Mouse (Mus musculus): ENCODE measurements around the gene Ttc19. TPM values are rescaled to one million over a fixed set of nuclear protein-coding genes. Genes with fewer than 3 reads are reported as not detected.
"Not testable (repeated sequence)": the region's sequence is repeated elsewhere in the genome, so short reads cannot be mapped to it uniquely, and the experiment has no call there.

Ttc19 gene
- total RNA-seq, 2 experiments from 2014 or later: 37.5 to 38.2 TPM

DNA sequence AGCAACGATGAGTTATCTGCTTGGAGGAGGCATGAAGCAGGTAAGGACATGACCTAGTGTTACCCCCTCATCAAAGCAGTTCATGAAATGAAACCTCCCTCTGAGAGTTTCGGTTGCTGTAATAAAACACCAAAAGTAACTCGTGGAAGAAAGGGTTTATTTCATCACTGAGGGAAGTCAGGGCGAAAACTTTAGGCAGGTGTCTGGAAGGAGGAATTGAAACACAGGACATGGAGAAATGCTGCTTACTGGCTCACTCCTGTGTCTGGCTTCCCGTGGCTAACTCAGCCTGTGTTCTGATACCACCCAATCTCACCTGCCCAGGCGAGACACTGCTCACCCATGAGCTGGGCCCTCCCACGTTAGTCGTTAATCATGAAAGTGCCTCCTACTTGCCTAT lies 3.7 kb downstream of the Ttc19 start:
- DNase-seq: no peak

DNA sequence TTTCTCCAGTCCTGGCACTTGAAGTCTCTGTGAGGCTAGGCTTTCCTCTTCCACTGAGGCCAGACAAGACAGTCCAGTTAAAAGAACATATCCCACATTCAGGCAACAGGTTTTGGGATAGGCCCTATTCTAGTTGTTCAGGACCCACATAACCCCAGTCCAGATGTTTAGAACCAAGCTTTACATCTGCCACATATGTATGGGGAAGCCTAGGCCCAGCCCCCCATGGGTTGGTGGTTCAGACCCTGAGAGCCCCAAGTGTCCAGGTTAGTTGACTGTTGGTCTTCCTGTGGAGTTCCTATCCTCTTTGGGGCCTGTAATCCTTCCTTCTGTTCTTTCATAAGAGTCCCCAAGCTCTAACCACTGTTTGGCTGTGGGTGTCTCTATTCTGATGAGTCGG lies 6.4 kb downstream of the Ttc19 start:
- no peak for DNase-seq

DNA sequence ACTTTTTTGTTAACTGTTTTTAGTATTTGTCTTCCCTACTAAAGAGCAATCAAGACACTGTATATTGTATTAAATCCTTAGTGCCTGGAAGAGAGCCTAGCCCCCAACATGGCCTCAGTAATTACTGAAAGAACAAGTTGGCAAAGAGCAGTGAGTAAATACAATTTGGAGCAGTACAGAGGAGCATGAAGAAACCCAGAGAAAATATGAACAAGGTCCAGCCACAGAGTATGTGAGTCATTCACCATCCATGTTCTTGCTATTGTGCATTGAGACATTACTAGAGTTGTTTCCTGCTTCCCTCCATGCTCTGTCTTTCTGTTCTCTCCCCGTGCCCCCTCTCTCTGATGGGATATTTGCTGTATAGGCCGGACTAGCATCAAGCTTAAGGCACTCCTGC lies 12.8 kb downstream of the Ttc19 start:
- no peak for DNase-seq

DNA sequence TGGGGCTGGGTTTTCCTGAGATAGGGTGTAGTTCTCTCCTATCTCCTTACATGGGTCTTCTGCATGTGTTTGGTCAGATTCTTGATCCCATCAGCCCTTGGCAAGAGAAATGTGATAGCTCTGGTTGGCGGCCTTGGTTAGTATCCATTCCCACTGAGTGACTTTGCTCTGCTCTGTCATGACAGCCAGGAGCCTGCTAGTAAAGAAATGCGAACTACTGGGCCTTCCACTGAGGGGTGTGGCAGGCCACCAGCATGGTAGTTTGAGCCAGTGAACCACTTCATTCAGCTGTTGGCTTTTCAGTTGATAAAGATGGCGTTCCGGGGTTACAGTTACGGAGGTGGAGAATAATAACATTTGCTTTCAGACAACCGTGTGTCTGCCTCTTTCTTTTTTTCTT lies 17.6 kb downstream of the Ttc19 start:
- no peak for DNase-seq

DNA sequence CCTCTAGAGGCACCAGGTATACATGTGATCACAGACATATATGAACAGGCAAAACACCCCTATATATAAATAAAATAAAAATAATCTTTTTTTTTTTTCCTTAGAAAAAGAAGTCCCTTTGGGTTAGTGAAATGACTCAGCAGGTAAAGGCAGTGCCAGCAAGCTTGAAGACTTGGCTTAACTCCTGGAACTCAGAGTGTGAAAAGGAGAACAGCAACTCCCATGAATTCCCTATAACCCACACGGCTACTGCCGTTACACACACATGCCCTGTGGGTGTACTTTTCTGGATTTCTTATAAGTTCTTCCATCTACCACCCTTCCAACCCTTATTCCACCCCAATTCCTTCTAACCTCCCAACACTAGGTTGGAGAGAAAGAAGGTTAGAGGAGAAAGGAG lies 24.6 kb downstream of the Ttc19 start:
- no peak for DNase-seq

DNA sequence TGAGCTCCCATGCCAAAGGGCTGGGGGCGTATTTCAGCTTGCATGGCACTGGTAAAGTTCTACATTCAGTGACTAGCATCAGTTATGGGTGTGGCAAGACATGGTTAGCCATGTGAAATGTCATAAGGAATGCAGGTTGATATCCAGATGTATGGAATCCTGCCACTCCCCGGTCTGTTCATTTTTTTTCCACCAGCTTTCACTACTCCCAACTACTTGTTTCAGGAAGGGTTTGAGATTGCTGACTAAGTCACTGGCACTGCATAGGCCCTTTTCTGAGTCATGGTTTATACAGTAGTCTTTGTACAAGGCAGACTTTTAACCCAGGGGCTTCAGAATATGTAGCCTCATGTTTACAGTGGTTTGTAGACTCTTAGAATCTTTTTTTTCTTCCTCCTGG lies 28.0 kb downstream of the Ttc19 start:
- no peak for DNase-seq

DNA sequence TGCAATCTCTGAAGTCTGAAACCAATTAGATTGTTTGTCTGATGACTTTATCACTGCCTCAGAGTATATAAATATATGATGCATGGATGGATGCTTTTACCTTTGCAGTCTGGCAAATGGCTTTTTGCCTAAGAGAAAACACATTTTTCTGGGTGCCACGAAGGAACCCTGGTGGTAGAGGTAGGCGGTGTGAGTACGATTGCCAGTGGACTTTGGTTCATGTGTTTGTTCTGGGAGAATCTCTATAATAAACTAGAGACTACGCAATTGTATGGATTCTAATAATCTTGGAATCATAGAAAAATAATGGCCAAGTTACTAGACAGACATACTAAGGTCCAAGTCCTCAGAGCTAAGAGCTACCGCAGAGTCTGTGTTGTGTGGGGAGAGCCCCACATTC lies 33.7 kb downstream of the Ttc19 start:
- DNase-seq: no peak

DNA sequence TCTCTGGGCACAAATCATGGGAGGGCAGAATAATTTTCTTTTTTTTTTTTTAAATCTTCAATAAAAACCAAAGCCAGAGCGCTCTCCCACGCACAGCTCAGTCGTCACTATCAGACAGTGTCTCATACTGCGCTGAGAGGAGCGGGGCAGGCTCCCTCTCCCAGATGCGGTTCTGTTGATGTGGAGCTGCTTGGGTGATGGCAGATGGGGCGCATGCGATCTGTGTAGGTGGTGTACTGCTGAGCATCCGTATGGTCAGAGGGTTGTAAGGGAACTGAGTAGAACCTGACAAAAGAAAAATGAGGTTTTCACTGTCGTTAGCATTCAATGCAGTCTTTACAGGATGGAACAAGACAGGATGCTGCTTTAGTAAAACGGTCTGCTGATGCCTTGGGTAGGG lies 36.5 kb downstream of the Ttc19 start:
- no peak for DNase-seq

DNA sequence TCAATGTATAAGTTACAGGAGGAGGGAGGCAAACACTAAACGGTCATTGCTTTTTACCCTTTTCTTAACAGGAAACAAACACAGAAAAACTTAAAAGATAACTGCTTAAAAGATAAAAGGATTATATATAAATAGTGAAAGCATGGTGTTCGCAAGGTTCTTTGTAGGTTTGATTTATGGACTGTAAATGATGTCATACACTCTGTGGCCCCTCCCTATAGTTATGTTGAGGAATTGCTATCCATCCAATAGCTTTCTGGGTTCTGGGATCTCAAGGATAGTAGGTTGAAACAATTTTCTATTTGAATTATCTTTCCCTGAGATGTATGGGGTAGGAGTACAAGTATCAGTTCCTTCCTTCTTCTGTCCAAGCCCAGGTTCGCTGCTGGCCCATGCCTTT lies 38.8 kb downstream of the Ttc19 start:
- DNase-seq: no peak

DNA sequence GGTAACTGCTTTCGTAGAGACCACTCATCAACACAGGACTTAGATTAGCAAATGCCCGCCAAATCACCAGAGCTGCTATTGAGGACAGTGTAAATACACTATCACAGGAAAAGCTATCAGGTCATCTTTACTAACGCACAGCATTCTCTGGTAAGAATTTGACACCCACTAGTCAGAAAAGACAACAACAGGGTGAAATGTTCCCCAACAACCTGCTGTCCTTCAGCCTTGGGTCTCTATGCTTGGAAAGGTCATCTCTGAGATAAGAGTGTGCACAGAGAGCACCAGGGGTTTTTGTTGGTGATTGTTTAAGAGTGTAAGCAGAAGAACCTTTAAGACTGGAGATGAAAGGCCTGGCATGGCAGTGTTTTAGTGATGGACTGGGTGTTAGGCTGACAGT lies 42.4 kb downstream of the Ttc19 start:
- no peak for DNase-seq

DNA sequence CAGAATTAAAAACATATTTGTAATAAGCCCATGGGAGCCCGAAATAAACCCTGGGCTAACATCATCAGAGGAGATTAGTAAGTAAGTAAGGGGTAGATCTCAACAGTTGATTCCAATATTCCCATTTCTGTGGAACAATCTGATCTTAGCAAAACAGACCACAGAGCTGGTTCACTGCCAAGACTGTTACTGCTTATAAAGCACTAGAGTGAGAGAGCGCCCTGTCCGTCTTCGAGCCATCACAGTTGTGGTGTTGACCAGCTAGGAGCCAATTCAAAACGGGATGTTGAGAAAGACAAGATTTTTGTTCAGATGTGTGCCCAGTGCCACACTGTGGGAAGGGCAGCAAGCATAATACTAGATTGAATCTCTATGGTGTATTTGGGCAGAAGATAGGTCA lies 49.9 kb downstream of the Ttc19 start:
- no peak for DNase-seq

DNA sequence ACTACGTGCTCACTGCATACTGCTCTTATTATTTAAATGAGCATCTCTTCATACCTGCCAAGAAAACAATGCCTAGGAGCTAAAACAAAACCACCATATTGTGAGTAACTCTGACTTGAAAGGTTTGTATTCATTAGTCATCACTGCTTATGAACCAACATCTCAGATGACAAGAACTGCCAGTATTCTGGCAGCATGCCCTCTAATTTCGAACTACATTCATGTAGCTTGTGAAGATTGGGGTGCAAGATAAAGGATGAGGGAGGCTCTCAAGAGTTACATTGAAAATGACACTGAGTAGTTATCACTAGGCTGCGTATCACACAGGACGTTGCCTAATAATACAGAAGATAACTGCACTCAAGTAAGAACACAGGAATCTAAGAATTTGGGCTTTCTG lies 51.0 kb downstream of the Ttc19 start:
- no peak for DNase-seq

DNA sequence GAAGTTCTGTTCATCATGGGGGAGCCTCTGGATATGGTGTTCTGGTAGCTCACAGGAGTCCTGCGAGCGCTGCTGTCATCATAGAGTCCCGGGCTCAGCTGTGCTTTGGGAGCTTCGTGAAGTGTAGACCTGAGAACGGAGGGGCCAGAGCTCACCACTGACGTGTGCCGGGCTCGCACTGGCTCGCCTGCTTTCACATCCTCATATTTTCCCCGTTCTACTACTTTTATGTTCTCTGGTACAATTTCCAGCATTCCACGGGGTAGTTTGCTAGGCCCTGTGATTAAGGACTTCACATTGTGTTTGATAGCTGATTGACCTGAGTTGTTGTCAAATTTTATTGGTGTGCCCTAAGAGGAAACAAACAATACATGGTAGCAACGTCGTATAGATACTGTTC lies 61.7 kb downstream of the Ttc19 start:
- DNase-seq: no peak

DNA sequence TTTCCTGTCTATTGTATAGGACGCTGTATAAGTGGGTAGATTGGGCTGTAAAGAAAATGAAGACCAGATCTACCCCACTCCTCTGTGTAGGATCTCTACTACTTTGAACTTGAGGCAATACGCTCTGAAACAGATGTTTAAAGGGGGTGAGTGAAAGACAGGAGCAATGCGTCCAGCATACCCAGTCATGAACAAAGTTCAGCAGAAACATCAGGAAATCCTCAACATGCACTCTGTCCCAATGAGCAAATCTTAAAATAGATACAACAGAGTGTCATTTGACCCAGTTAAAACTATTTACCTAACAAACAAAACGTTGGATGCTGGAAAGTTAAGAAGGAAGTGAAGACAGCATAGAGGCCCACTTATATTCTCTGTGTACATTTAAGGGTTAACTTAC lies 70.7 kb downstream of the Ttc19 start:
- no peak for DNase-seq

DNA sequence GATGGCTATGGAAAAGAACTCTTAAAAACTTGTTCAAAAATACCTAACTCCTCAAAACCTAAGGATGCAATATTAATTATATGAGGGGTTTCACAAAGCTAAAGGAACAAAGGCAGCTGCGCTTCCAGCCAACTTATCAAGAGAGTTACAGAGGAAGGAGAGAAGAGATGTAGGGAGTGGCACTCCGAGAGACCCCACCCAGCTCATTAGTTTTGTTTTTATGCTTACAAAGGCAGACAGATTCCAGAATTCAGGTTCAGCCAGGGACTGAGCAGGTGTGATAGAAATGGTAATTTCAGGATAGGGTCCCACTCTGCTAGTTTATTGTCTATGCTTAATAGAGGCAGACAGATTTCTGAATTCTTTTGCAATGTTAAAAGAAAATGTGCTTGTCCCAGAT lies 73.9 kb downstream of the Ttc19 start:
- DNase-seq: no peak

DNA sequence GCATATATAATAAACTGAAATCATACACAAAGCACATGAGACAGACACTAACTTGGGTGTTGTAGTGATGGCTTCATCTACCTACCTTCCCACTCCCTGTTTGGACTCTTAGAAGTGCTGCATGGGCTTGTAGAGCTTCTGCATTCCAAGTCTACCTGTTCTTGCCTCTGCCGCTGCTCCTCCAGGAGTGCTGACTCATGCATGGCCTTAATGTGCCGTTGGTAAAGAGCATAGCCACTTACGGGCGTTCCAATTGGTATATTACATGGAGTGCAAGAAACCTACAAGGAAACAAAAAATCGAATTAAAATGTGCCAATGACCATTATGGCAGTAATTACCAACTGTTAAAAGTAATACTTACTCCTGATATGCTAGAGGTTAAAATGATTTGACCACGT lies 85.6 kb downstream of the Ttc19 start:
- no peak for DNase-seq

DNA sequence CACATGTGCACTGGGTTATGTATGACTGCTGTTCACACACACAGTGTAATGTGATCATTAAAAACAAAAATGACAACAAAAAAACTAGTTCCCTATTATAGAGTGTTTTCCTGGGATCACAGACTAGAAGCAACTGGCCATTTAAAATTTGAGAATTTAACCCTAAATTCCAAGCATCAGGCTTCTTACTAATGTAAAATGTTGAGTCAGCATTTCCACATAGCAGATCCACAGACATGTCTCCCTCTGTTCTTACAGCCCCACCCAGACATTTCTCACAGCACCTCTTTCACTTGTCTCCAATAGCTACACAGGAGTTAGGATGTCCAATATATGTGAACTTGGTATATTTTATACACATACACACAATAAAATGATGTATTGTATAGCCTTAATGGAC lies 88.7 kb downstream of the Ttc19 start:
- no peak for DNase-seq

DNA sequence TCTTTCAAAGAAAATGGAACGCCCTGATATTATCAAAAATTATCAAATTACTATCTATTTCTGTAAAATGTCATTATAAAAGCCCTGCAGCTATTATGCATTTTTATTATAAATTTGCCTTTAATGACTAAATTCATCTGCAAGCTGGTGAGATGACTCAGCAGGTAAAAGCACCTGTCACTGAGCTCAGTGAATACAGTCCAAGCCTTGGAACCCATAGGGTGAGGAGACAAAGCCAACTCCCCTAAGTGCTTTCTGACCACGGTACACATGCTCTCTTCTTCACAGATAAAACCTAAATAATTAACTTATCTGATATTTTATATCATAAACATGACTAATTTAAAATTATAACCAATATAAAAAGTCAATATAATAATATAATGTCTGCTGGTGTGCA lies 90.5 kb downstream of the Ttc19 start:
- DNase-seq: no peak

DNA sequence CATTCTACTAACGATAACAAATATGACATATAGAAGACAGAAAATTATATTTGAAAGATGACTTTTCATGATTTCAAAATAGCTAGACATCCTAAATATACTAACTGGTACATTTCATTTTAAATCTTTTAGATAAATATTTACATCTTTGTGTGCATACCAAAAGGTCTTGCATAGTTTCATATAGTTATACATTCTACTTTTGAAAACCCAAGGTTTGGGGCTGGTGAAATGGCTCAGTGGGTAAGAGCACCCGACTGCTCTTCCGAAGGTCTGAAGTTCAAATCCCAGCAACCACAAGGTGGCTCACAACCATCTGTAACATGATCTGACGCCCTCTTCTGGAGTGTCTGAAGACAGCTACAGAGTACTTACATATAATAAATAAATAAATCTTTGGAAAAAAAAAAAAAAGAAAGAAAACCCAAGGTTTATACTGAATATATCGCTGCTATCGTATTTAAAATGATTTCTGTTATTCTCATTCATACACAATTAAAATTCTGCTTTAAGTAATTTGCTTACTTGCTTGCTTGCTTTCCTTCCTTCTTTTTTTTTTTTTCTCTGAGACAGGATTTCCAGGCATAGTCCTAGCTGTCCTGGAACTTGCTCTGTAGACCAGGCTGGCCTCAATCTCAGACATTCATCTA lies 96.1 kb downstream of the Ttc19 start:
- DNase-seq: not testable (repeated sequence)

Other genes with a start within 250 kb of the Ttc19 start
- under 1 TPM; 0.41 to 0.91 TPM for gene Adora2b, start 32.5 kb upstream of the Ttc19 start, total RNA-seq (2021)
- 10 to 100 TPM; 11.6 to 13.1 TPM for gene Zswim7, start 98 bp upstream of the Ttc19 start, total RNA-seq (2021)
- 1 to 10 TPM; 3.9 to 4.5 TPM for gene Pigl, start 177.0 kb downstream of the Ttc19 start, total RNA-seq (2021)
- gene Ncor1, start 177.1 kb downstream of the Ttc19 start, total RNA-seq (2021): 100 to 1,000 TPM; 137 to 151 TPM